Mouse (Mus musculus) small intestine, adult 2 months (tissue): ENCODE measurements at regions not wholly inside any gene's neighbourhood (a gene's known extent, or its start where the extent isn't known, plus 50 kb on each side); places are given as distances from the start of the nearest gene placed in this dataset.

Experiments
- H3K27ac ChIP-seq: fragments of 200-500 bp; 2 replicates; pipeline ENCODE4 v1.5.1; 2012; ENCODE audit warnings: low read depth, low read length, control low read depth, inconsistent platforms; ENCODE audit not compliant: insufficient read depth
- H3K27me3 ChIP-seq: fragments of 200-500 bp; 2 replicates; pipeline ENCODE4 v1.6.1; 2012; ENCODE audit warnings: mild to moderate bottlenecking, moderate library complexity, low read length, inconsistent platforms; ENCODE audit not compliant: control insufficient read depth, insufficient read depth
- H3K36me3 ChIP-seq: fragments of 200-500 bp; 2 replicates; pipeline ENCODE4 v1.6.1; 2012; ENCODE audit warnings: mild to moderate bottlenecking, low read length, control low read depth, inconsistent platforms; ENCODE audit not compliant: control insufficient read depth, insufficient read depth
- H3K4me1 ChIP-seq: fragments of 200-500 bp; 2 replicates; pipeline ENCODE4 v1.6.1; 2012; ENCODE audit warnings: low read length, inconsistent platforms, mixed read lengths; ENCODE audit not compliant: control insufficient read depth, insufficient read depth, insufficient read length
- H3K4me3 ChIP-seq: fragments of 200-500 bp; 2 replicates; pipeline ENCODE4 v1.5.1; 2012; ENCODE audit warnings: low read depth, mild to moderate bottlenecking, control low read depth, inconsistent platforms, low read length, moderate library complexity
- CTCF ChIP-seq: fragments of 200-500 bp; IDR thresholded peaks from 2 replicates; pipeline ENCODE4 v1.5.1; 2012; ENCODE audit warnings: low read depth, mild to moderate bottlenecking, control low read depth, inconsistent platforms, low read length, moderate library complexity, mixed read lengths; ENCODE audit not compliant: insufficient replicate concordance, insufficient read length; ENCODE audit errors: extremely low read depth
- POLR2A ChIP-seq: fragments of 200-500 bp; IDR thresholded peaks from 2 replicates; pipeline ENCODE4 v1.6.1; 2012; ENCODE audit warnings: low read depth, mild to moderate bottlenecking, control low read depth, inconsistent platforms, low read length, moderate library complexity
- WGBS: fragments of 180-500 bp; shearing (Covaris S2); methylation state at CpG from one replicate; pipeline ENCODE4 v1.1.7; 2018; 5-methylcytosine and 5-hydroxymethylcytosine counted together

DNA sequence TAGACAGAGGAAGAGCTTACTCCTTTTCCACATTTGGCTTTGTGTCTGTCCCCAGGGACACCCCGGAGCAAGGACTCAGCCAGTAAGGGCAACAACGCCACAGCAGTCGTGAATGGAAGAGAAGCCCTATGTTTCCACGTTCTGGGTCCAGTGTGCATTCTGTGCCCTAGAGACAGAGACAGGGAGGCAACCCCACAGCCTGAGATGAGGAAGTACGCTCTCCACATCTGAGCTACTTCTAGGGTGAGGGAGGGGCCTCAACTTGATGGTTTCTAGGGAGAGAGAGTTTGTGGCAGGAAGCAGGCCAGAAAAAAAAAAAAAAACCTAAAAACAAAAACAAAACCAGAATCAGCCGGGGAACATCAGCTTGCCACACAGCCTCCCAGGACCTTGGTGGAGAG is 233.4 kb downstream of the Rplp1 start:
- 66% methylated on average over 6 of the region's 6 CpGs for WGBS
- H3K27ac ChIP-seq, result peak overlapping the region; percentile 30; the same call in 1 of the 2 replicates

DNA sequence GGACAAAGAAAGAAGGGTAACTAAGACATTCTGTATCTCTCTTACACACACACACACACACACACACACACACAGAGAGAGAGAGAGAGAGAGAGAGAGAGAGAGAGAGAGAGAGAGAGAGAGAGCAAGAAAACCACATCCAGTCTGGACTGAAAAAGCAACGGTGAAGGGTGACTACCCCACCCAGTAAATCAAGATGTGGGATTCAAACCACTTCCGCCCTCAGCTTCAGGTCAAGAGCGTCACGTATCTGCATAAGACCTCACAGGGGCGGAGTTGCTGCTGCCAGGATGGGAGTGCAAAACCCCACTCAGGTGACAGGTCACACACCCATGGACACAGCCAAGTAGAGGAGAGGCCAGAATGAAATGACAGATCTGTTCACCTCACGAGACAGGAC is 234.7 kb downstream of the Rplp1 start:
- Histone ChIP-seq H3K27me3 (no peaks in the 10 kb centered on the region), H3K4me1 (peaks cover 8% of the 10 kb centered on the region), H3K36me3 (no peaks in the 10 kb centered on the region), H3K4me3 (no peak overlapping the region), H3K27ac (no peak overlapping the region)
- WGBS, result 79% methylated on average over 6 of the region's 6 CpGs
- TF ChIP-seq CTCF, result no peak
- no peak for TF ChIP-seq POLR2A

More for the DNA sequence above, 233.4 kb downstream of the Rplp1 start:
- Histone ChIP-seq H3K36me3 (no peaks in the 10 kb centered on the region), H3K4me3 (no peak overlapping the region), H3K4me1 (peaks cover 8% of the 10 kb centered on the region), H3K27me3 (no peaks in the 10 kb centered on the region)
- TF ChIP-seq CTCF, result no peak

DNA sequence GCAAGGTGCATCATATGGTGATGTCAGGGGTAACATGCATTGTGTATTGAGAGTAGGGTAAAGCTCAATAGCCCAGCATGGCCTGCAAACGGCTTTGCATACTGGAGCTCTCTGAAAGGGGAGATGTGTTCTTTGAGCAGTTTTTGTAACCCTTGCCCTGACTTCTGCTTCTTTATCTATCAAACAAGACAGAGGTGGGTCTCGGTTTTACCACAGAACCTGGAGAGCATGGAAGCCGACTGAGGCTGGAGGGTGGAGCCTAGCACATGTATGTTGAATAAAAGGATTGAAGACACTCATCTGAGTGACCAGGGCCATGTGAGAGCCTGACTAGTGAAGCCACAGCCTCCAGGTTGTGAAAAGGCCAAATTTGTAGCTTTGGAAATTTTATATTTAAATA is 236.7 kb downstream of the Rplp1 start:
- H3K4me3 ChIP-seq, result no peak overlapping the region
- 76% methylated on average over 3 of the region's 3 CpGs for WGBS
- H3K27ac ChIP-seq, result no peak overlapping the region
- no peaks in the 10 kb centered on the region for H3K27me3 ChIP-seq
- TF ChIP-seq CTCF, result no peak
- TF ChIP-seq POLR2A, result no peak
- no peaks in the 10 kb centered on the region for H3K36me3 ChIP-seq
- peaks cover 22% of the 10 kb centered on the region for H3K4me1 ChIP-seq

GRCm38 (mm10) chr9:61677037-61677436 is 237.3 kb downstream of the Rplp1 start:
- no peaks in the 10 kb centered on the region for H3K36me3 ChIP-seq
- TF ChIP-seq CTCF (no peak), POLR2A (no peak)
- H3K27me3 ChIP-seq, result no peaks in the 10 kb centered on the region
- H3K4me3 ChIP-seq, result no peak overlapping the region
- no peak overlapping the region for H3K27ac ChIP-seq
- peaks cover 20% of the 10 kb centered on the region for H3K4me1 ChIP-seq
- WGBS, result 83% methylated on average over 11 of the region's 11 CpGs

- Histone ChIP-seq H3K36me3 (no peaks in the 10 kb centered on the region), H3K4me1 (peaks cover 22% of the 10 kb centered on the region), H3K4me3 (no peak overlapping the region), H3K27me3 (no peaks in the 10 kb centered on the region), H3K27ac (no peak overlapping the region)
- TF ChIP-seq POLR2A (no peak), CTCF (no peak)
- WGBS, result 82% methylated on average over 2 of the region's 2 CpGs
Measured at GRCm38 (mm10) chr9:61675366-61675765, 239.0 kb downstream of the Rplp1 start.

- no peak overlapping the region for H3K4me3 ChIP-seq
- H3K36me3 ChIP-seq, result no peaks in the 10 kb centered on the region
- 45% methylated on average over 16 of the region's 16 CpGs for WGBS
- no peak for TF ChIP-seq POLR2A
- TF ChIP-seq CTCF, result no peak
- peaks cover 32% of the 10 kb centered on the region for H3K4me1 ChIP-seq
- H3K27ac ChIP-seq, result no peak overlapping the region
- H3K27me3 ChIP-seq, result no peaks in the 10 kb centered on the region
Measured at GRCm38 (mm10) chr9:61673575-61674203, 240.7 kb downstream of the Rplp1 start.

DNA sequence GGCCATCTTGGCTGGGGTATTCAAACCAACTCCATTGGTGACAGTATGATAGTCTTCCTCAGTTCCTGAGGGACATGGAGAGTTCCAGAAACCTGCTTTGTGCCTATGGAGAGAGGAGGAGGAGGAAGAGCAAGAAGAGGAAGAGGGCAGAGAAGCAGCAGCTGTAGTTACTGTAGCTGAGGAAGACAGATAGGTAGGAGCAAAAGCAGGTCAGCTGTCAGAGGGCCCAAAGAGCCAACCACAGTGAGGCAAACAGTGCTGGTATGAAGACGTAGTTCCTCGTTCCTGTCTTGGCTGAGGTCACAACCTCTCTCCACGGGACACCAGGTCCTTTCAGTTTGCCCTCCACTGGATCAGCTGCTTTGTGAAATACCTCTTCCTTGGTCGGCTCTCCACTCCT is 243.4 kb downstream of the Rplp1 start:
- Histone ChIP-seq H3K4me3 (no peak overlapping the region), H3K36me3 (no peaks in the 10 kb centered on the region), H3K4me1 (peaks cover 40% of the 10 kb centered on the region), H3K27me3 (no peaks in the 10 kb centered on the region), H3K27ac (no peak overlapping the region; the same call in 1 of the 2 replicates)
- 67% methylated on average over 4 of the region's 4 CpGs for WGBS
- TF ChIP-seq POLR2A (no peak), CTCF (no peak)
